Mouse (Mus musculus) CD4-positive, CD25-positive, alpha-beta regulatory T cell, adult 4 months (primary cell): ENCODE data around the gene Cfap77. TPM values are rescaled to one million over a fixed set of nuclear protein-coding genes. Genes with fewer than 3 reads are reported as not detected.

Experiments used
- ATAC-seq: one replicate; pipeline ENCODE4 v1.8.0; 2017
- polyA plus RNA-seq, 2 experiments: library from polyadenylated mRNA; unstranded; fragments of 100-300 nt; shearing (Covaris generic); gene quantifications; one replicate each; pipeline ENCODE4 v1.2.1; 2017

The Cfap77 gene
- polyA plus RNA-seq, 2 experiments from 2014 or later = 0.46 to 0.47 TPM

DNA sequence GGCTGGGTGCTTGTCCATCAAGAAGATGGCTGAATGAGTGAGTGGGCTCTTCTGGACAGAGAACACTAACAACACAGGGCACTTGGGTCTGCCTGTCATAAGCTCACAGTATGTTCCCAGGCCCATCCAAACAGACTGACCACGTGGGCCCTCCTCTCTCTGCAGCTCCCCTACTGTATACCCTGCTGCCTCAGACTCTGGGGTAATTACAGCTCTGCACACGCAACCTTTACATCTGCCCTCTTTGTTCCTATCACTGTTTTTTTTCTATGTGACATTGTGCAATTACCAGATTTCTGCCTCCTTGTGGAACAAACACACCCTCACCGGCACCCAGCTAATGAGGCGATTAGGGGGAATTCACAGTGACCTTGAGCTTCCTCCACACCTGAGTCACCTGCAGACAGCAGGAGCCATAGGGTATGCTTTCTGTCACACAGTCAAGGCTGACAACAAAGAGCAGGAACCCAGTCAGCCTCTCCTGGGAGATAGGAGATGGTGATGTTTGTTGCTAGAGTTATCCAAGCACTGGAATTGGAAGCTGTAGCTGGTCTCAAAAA is 157.4 kb downstream of the Cfap77 start:
- no peak for ATAC-seq

DNA sequence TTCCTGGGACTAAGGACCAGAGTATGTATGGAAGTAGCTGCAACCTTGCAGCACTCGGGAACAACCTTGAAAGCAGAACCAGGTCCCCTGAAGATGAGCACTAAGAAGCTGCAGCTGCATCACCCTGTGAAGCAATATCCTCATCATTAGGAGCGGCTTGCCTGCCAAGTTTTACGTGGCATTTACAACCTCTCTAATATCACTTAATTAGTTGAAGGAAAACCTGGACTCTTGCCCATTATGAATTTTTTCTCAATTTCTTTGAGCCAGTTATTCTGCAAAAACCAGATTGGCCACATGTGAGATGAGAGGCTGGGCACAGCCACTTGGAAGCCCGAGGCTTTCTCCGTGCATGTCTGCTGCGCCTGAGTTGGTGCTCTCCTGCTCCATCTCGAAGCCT is 159.0 kb downstream of the Cfap77 start:
- no peak for ATAC-seq

GRCm38 (mm10) chr2:28893526-28893925 is 161.3 kb downstream of the Cfap77 start:
- ATAC-seq = no peak

DNA sequence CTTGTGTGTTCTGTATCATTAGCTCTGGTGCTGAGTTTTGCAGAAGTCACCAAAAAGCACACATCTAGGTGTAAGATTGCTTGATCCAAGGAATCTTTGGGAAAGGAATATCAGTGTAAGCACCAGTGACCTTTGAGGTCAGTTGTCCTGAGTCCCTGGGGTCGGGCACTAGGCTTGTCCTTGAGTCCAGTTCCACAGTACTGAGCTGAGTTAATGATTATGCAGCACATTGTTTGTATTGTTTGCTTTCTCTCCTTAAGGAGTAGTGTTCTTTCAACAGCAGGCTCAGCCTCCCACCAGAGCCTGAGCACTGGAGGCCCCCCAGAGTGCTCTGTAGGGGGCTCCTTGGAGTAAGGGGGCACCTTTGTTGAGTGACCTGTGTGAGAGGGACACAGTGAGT is 162.1 kb downstream of the Cfap77 start:
- no peak for ATAC-seq

DNA sequence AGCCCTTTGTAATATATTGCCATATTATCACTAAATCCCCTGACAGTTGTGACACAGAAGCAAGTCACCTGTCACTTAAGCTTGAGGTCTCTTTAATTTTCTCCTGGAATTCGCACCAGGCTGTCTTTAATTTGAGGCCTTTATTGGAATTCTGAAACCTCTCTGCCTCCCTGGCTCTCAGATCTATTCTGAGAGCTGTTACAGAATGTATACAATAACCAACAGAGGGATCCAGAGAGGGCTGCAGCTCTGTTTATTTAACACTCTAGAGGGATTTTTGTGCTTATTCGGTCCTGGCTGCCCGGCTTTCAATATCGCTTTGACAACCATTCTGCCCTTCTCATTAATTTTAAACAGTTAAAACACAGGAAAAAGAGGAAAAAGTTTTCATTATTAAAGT is 170.0 kb downstream of the Cfap77 start:
- ATAC-seq = no peak

DNA sequence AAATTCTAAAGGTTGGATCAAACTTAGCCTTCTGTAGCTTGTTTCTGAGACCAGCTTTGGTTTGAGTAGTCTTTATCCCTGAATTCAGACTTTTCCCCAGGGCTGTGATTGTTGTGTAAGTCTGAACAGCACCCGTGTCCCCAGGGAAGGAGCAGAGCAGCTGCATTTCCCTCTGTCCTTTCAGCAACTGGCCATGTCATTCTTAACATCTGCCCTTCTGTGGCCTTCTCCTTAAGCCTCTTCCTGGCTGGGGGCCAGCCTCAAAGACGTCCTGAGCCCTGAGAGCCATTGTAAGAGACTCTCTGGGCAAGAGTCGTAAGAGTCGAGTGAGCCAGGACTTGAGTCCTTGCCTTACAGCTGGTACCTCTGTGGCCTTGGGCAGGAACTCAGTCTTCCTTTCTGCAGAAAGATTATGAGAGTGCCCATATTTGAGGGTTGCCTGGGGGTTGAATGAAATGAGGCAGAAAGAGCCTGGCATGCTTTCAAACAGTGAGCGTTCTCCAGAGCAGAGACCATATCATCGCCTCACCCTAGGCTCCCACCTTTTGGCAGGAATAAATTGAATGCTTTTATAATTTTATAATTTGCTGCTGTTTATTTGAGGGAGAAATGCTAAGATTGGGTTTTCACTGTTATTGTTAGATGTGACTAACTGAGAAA is 171.9 kb downstream of the Cfap77 start:
- no peak for ATAC-seq

GRCm38 (mm10) chr2:28882047-28882446 is 172.8 kb downstream of the Cfap77 start:
- ATAC-seq = no peak

DNA sequence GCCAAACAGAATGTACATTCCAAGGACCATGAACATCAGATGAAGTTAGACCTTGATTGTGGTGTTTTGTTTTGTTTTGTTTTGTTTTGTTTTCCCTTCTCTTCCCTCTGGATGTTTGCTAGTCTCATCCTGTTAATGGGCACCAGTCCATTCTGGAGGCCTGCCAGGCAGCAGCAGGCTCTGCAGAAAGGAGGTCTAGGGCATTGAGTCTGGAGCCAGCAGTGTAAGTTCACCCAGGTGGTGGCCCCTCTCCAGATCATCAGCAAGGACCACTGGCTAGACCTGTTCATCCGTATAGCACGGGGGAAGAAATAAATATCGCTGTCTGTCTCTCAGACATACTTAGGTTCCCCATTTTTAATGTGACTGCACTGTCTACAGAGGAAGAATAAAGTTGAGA is 173.6 kb downstream of the Cfap77 start:
- no peak for ATAC-seq

Other genes starting within 250 kb of the Cfap77 start
- 1 to 10 TPM; 3.2 to 3.3 TPM for gene Gtf3c4, start 214.7 kb downstream of the Cfap77 start, polyA plus RNA-seq
- gene Ddx31, start 214.7 kb downstream of the Cfap77 start, polyA plus RNA-seq = 10 to 100 TPM; 15.3 to 15.9 TPM
- not detected for gene Barhl1, start 138.4 kb downstream of the Cfap77 start, polyA plus RNA-seq
- gene Ttf1, start 5.2 kb upstream of the Cfap77 start, polyA plus RNA-seq = 10 to 100 TPM; 20.7 to 24.1 TPM
- 10 to 100 TPM; 27.6 to 40.7 TPM for gene Setx, start 69.1 kb upstream of the Cfap77 start, polyA plus RNA-seq
- gene Ntng2, start 197.9 kb upstream of the Cfap77 start, polyA plus RNA-seq = 1 to 10 TPM; 2.4 to 3.1 TPM